Mouse (Mus musculus): ENCODE measurements at regions not wholly inside any gene's neighbourhood (a gene's known extent, or its start where the extent isn't known, plus 50 kb on each side); places are given as distances from the start of the nearest gene placed in this dataset.

- ATAC-seq (replicated peaks in 1 of 2; ENCODE audit: insufficient read depth in 1 of 2, low FRiP score in 2 of 2, low TSS enrichment in 1 of 2, low read depth in 1 of 2, poor library complexity in 2 of 2, severe bottlenecking in 2 of 2), result no peak
Measured at GRCm38 (mm10) chr1:32858040-32858439, 310.9 kb upstream of the Gm5415 start.
